Mouse (Mus musculus): ENCODE measurements around the gene Rfx6. TPM values are rescaled to one million over a fixed set of nuclear protein-coding genes. Genes with fewer than 3 reads are reported as not detected.

Gene Rfx6
- not detected for total RNA-seq (2021)
- polyA plus RNA-seq (2012; rRNA removed), result not detected in 2 replicates
- long read RNA-seq, result 0 reads

GRCm38 (mm10) chr10:51677548-51678250, at the start of gene Rfx6:
Gene Rfx6, plus strand, starts transcription at chr10:51677756.
- DNase-seq, result no peak

DNA sequence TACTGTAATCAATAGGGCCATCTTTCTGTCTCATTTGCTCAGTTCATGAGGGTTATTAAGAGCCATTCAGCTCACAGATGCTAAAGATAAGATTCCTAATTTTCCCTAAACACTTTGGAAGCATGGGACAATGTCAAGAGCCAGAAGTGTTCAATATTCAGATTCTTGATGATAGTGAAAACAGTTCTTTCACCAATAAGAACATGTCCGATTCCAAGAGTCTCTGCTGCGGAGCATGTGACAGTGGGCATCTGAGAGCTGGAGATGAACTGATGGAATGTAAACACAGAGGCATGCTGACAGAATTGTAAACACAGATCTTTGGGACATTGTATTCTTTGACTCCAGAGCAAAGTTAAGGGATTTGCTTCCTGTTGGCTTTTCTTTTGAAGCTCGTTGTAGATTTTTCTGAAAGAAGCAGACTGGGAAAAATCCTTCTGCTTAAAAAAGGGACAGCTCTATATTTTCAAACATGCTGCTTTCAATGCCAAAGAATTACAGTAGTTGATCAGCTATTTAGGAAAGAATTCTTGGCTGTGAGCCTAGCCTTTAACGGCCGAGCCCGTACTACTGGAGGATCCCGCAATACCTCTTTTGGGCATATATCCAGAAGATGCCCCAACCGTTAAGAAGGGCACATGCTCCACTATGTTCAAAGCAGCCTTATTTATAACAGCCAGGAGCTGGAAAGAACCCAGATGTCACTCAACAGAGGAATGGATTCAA, 46.0 kb upstream of the Rfx6 start, which contains the start of gene Gprc6a:
Gene Gprc6a (minus strand): TSS at position 51 of the 726 bp plus-strand sequence.
- DNase-seq, result no peak

DNA sequence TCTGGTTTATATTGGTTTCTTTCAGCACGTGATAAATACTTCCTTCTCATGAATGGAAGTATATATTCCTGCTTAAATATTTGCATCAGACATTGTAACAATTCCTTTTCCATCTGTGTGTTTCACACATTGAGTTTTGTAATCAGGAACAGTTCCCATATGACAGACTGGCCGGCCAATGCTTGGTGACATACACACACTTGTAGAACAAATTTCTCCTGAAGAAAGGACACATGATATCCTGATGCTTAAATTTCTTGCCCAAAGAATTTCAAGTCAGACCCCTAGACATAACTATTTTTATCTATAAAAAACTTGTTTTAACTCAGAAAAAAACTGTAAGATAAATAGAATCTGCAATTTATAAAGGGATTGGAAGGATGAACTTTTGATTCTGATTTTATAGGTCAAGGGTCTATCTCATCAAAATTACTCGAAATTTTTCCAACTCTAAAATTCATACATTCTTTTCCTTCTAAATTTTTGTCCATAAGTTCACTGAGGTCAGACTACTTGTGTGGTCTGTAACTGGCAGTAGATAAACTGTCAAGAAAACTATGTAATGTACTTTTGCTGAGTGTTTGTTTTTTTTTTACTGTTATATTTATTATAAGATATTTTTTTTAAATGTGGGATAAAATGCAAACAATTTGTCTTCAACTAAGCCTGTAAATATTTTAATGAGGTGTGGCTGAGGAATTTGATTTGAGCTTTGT, 27.9 kb upstream of the Rfx6 start:
- no peak for DNase-seq

DNA sequence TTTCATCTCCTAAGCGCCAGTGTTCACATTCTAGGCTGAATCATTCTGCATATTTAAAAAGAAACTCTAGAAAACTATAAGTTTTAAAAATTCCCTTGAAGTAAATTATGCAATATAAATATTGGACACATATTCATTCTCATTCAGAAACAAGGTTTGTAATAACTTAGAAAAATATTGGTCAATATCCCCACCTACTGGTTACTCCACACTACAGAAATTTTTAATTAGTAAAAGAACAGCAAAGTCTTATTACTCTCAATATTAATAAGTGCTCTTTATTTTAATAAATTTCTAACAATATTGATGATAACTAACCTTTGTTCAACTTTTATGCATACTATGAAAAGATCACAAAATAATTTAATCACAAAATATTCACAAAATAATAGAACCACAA, 20.2 kb upstream of the Rfx6 start:
- no peak for DNase-seq

- DNase-seq, result no peak
These were observed 8.2 kb upstream of the Rfx6 start for GRCm38 (mm10) chr10:51669334-51669733.

GRCm38 (mm10) chr10:51671583-51671982, 6.0 kb upstream of the Rfx6 start:
- DNase-seq, result no peak

GRCm38 (mm10) chr10:51672082-51672779, 5.3 kb upstream of the Rfx6 start:
- DNase-seq, result no peak

DNA sequence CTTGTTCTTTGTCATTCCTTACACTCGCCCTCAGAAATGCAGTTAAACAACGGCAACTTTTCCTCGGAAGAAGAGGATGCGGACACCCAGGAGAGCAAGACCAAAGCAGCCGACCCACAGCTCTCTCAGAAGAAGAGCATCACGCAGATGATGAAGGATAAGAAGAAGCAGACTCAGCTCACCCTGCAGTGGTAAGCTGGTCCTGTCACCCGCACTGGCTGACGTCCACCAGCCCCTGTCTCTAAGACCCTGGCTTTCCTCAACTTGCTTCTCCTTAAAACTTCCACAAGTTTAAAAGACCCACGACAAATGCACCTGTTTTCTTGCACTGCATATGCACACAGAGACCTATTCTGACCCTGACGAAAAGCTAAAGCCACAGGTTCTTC, 689 bp downstream of the Rfx6 start:
- DNase-seq, result no peak

GRCm38 (mm10) chr10:51720904-51721303, 43.3 kb downstream of the Rfx6 start:
- no peak for DNase-seq

DNA sequence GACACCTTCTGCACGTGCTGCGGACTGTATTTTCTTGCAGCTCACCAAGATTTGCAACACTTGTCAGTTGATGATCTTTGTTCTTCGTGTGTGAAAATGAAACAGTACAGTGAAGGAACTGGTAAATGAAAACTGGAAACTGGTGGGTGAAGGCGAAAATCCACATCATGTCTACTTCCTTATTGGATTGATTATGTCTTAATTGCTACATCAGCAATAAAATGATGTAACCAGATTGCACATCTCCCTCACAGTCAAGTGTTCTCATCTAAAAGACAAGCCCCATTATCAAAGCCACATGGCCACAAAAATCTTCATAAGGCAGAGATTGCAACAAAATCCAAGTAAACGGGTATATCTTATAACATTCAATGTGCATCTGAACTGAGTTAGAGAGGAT, 83.9 kb downstream of the Rfx6 start:
- DNase-seq, result no peak

- DNase-seq, result no peak
These were observed 85.7 kb downstream of the Rfx6 start for GRCm38 (mm10) chr10:51763241-51763640.

DNA sequence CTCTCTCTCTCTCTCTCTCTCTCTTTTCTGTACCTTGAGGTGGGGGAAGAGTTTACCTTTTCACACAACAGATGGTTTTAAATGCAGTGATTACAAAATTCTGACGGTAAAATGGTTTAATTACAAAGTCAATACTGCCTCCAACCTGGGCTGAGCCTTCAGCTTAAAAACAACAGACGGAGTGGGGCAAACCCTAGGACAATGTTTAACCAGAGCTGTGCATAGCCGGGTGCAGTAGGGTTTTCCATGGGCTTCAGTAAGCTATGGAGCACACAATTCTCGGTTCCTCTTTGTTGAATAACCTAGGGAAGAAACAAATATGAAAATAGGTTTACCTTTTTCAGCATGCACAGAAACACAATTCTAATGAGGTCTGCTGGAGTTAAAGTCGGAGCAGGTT, 90.9 kb downstream of the Rfx6 start:
- no peak for DNase-seq

DNA sequence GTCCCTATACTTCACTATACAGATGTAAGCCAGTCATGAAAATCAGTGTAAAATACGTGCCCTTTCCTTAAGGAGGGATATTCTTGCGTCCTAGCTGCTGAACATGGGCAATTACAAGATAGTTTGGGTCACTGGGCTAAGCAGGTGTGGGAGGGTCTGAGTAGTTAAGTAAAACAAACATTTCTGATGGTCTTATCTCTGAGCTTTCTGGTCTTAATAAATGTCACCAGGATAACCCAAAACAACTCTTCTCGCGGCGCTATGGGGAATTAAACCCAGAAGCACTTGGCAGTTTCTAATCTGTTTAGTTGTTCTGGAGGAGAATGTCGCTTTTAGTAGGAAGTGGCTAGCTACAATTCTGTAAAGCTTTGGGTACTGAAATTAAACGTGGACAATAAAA, 91.7 kb downstream of the Rfx6 start:
- no peak for DNase-seq

DNA sequence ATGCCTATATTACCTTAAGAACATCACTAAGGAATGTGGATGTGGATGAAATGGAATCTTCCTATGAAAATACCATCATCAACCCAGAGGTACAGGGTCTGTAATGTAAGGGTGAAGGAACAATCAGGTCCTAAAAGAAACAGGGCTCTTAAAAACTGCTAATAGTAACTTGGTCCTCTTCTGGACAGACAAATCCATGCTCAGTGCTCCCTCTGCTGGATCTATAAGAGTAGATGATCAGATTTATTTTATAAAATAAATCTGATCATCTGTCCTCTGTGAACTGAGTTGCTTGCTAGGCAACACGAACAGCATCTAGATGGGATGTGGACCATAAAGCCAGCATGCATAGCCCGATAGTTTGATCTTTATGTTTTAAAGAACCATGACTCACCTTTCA, 102.1 kb downstream of the Rfx6 start:
- no peak for DNase-seq

Other genes starting within 250 kb of the Rfx6 start
- gene Gm49339, start 197.1 kb upstream of the Rfx6 start, total RNA-seq (2021), result 1 to 10 TPM; 1.8 to 3.1 TPM
- 2.0 and 2.4 TPM in 2 replicates for gene Gm49339, start 197.1 kb upstream of the Rfx6 start, polyA plus RNA-seq (2012; rRNA removed)
- 1 to 10 TPM; 3.3 to 4.0 TPM for gene Lilr4b, start 197.1 kb upstream of the Rfx6 start, total RNA-seq (2021)
- 0.79 and 1.7 TPM in 2 replicates for gene Lilr4b, start 197.1 kb upstream of the Rfx6 start, polyA plus RNA-seq (2012; rRNA removed)
- gene Lilrb4a, start 186.8 kb upstream of the Rfx6 start, total RNA-seq (2021), result 1 to 10 TPM; 2.3 to 3.2 TPM
- gene Lilrb4a, start 186.8 kb upstream of the Rfx6 start, polyA plus RNA-seq (2012; rRNA removed), result 0.81 and 1.4 TPM in 2 replicates
- not detected for gene Fam162b, start 87.2 kb upstream of the Rfx6 start, total RNA-seq (2021)
- gene Fam162b, start 87.2 kb upstream of the Rfx6 start, polyA plus RNA-seq (2012; rRNA removed), result not detected in 2 replicates
- gene Gprc6a, start 46.3 kb upstream of the Rfx6 start, total RNA-seq (2021), result not detected
- gene Gprc6a, start 46.3 kb upstream of the Rfx6 start, polyA plus RNA-seq (2012; rRNA removed), result not detected in 2 replicates

All from adrenal gland, adult 2 months (tissue).